Mouse (Mus musculus) testis, adult 2 months (tissue): ENCODE measurements around the gene Treml1.
"Not testable (repeated sequence)": the region's sequence is repeated elsewhere in the genome, so short reads cannot be mapped to it uniquely, and the experiment has no call there.

Experiments
- CTCF ChIP-seq: fragments of 200-500 bp; IDR thresholded peaks from 2 replicates; pipeline ENCODE4 v1.5.1; 2012; ENCODE audit warnings: low read depth, mild to moderate bottlenecking, inconsistent platforms, low read length, moderate library complexity; ENCODE audit not compliant: control insufficient read depth, insufficient read depth, insufficient replicate concordance
- POLR2A ChIP-seq: fragments of 200-500 bp; IDR thresholded peaks from 2 replicates; pipeline ENCODE4 v1.6.1; 2012; ENCODE audit warnings: low read depth, mild to moderate bottlenecking, inconsistent platforms, low read length, moderate library complexity; ENCODE audit not compliant: control insufficient read depth

DNA sequence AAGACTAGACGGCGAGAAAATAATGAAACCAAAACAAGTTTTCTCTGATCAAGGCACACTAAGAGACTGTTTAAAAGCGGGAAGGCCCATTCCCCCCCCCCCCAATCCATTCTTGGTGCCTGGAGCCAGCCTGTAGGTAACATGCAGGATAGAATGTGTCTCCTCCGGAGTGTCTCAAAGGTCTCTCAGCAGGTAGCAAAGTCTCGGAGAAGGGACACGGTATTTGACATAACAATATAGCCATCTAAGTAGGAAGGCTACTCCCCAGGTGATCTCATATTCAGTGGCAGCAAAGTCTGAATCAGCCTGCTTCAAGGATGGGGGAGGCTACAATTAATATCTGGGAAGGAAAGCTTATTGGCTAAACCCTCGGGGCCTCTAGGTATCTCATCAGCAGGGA, 6.7 kb upstream of the Treml1 start:
- TF ChIP-seq CTCF, POLR2A: not testable (repeated sequence)
